Mouse (Mus musculus) neural tube, embryonic 14.5 days (tissue): ENCODE data around the gene Bpnt1. TPM values are rescaled to one million over a fixed set of nuclear protein-coding genes. Genes with fewer than 3 reads are reported as not detected.

Experiments used
- ATAC-seq: fragments of 200-750 bp; cut with Nextera tagmentation; 2 replicates; pipeline ENCODE4 v1.8.0; 2017; ENCODE audit warnings: low read depth, mild to moderate bottlenecking, moderate TSS enrichment, moderate library complexity
- H3K27ac ChIP-seq: fragments of 300-500 bp; sonication (generic); 2 replicates; pipeline ENCODE4 v1.5.1; 2014; ENCODE audit warnings: low read depth, mild to moderate bottlenecking, control low read depth, low read length, moderate library complexity, mixed read lengths
- H3K27me3 ChIP-seq: fragments of 300-500 bp; sonication (generic); 2 replicates; pipeline ENCODE4 v1.6.1; 2014; ENCODE audit warnings: low read length; ENCODE audit not compliant: control insufficient read depth, insufficient read depth
- H3K36me3 ChIP-seq: fragments of 300-500 bp; sonication (generic); 2 replicates; pipeline ENCODE4 v1.6.1; 2014; ENCODE audit warnings: low read length, mixed read lengths; ENCODE audit not compliant: control insufficient read depth, insufficient read depth
- H3K4me1 ChIP-seq: fragments of 300-500 bp; sonication (generic); 2 replicates; pipeline ENCODE4 v1.6.1; 2014; ENCODE audit warnings: low read length; ENCODE audit not compliant: control insufficient read depth, insufficient read depth
- H3K4me2 ChIP-seq: fragments of 300-500 bp; sonication (generic); 2 replicates; pipeline ENCODE4 v1.6.1; 2014; ENCODE audit warnings: mild to moderate bottlenecking, low read depth, low read length, control low read depth
- H3K4me3 ChIP-seq: fragments of 300-500 bp; sonication (generic); 2 replicates; pipeline ENCODE4 v1.5.1; 2014; ENCODE audit warnings: low read depth, low read length, control low read depth, mixed read lengths
- H3K9ac ChIP-seq: fragments of 300-500 bp; sonication (generic); replicated peaks from 2 replicates; pipeline ENCODE4 v1.6.1; 2014; ENCODE audit warnings: low read depth, mild to moderate bottlenecking, control low read depth, low read length, mixed read lengths
- H3K9me3 ChIP-seq: fragments of 300-500 bp; sonication (generic); 2 replicates; pipeline ENCODE4 v1.6.1; 2016; ENCODE audit warnings: low read length; ENCODE audit not compliant: control insufficient read depth
- WGBS: fragments of 180-500 bp; shearing (Covaris S2); extraction: QIAGEN DNeasy Blood & Tissue Kit; methylation state at CpG from one replicate; pipeline ENCODE4 v1.1.7; 2014; 5-methylcytosine and 5-hydroxymethylcytosine counted together
- polyA plus RNA-seq: library from polyadenylated mRNA; unstranded; fragments of >200 nt; fragmentation: Nextera tagmentation; extraction: Ambion mirVana; gene quantifications from 2 replicates; pipeline ENCODE4 v1.2.1, GENCODE M21; 2014

The Bpnt1 gene
- polyA plus RNA-seq, 1 experiment from 2014 or later: 61.9 TPM

- Histone ChIP-seq H3K27me3 (no peaks in the 10 kb centered on the region), H3K36me3 (peaks cover 22% of the 10 kb centered on the region; the same call in 1 of the 2 replicates), H3K9ac (no peak overlapping the region), H3K27ac (no peak overlapping the region), H3K9me3 (no peaks in the 10 kb centered on the region), H3K4me1 (peaks cover 5% of the 10 kb centered on the region; the same call in 1 of the 2 replicates), H3K4me3 (no peak overlapping the region), H3K4me2 (no peak overlapping the region)
- 94% methylated on average over 4 of the region's 4 CpGs for WGBS
- ATAC-seq: no peak
Observed at GRCm38 (mm10) chr1:185358211-185358610, 26.3 kb downstream of the Bpnt1 start.

GRCm38 (mm10) chr1:185362677-185363520 lies 30.9 kb downstream of the Bpnt1 start, which contains the start of gene Eprs:
Gene Eprs, plus strand, starts transcription at chr1:185363044.
- Histone ChIP-seq H3K9me3 (no peaks in the 10 kb centered on the region), H3K27ac (peak within 1 kb of the TSS; percentile 89), H3K36me3 (peaks cover 5% of the 10 kb centered on the region; the same call in 1 of the 2 replicates), H3K4me3 (peak within 1 kb of the TSS; percentile 98), H3K27me3 (no peaks in the 10 kb centered on the region), H3K4me1 (peaks cover 21% of the 10 kb centered on the region), H3K4me2 (peak within 1 kb of the TSS; percentile 70), H3K9ac (peak within 1 kb of the TSS; percentile 82)
- ATAC-seq: peak; percentile 98
- WGBS: under 1% methylated on average over 92 of the region's 92 CpGs

- peak; percentile 26 for ATAC-seq
- Histone ChIP-seq H3K4me1 (peaks cover 21% of the 10 kb centered on the region), H3K9me3 (no peaks in the 10 kb centered on the region), H3K36me3 (no peaks in the 10 kb centered on the region), H3K4me3 (peak overlapping the region; percentile 98), H3K4me2 (peak overlapping the region; percentile 70), H3K9ac (peak overlapping the region; percentile 82), H3K27me3 (no peaks in the 10 kb centered on the region), H3K27ac (peak overlapping the region; percentile 89)
- WGBS: 4% methylated on average over 22 of the region's 22 CpGs
Observed at GRCm38 (mm10) chr1:185363526-185364182, 31.7 kb downstream of the Bpnt1 start.

GRCm38 (mm10) chr1:185364183-185364540 lies 32.2 kb downstream of the Bpnt1 start:
- no peak overlapping the region for H3K27ac ChIP-seq
- H3K27me3 ChIP-seq: no peaks in the 10 kb centered on the region
- no peak for ATAC-seq
- 47% methylated on average over 6 of the region's 6 CpGs for WGBS
- no peaks in the 10 kb centered on the region for H3K36me3 ChIP-seq
- peak overlapping the region; percentile 70 for H3K4me2 ChIP-seq
- H3K4me1 ChIP-seq: peaks cover 21% of the 10 kb centered on the region
- H3K9ac ChIP-seq: no peak overlapping the region
- H3K9me3 ChIP-seq: no peaks in the 10 kb centered on the region
- H3K4me3 ChIP-seq: peak overlapping the region; percentile 98

- ATAC-seq: no peak
- Histone ChIP-seq H3K9me3 (no peaks in the 10 kb centered on the region), H3K9ac (no peak overlapping the region), H3K4me1 (peaks cover 16% of the 10 kb centered on the region), H3K36me3 (peaks cover 19% of the 10 kb centered on the region), H3K27ac (no peak overlapping the region), H3K4me2 (no peak overlapping the region), H3K27me3 (no peaks in the 10 kb centered on the region), H3K4me3 (no peak overlapping the region)
- 87% methylated on average over 6 of the region's 6 CpGs for WGBS
Observed at GRCm38 (mm10) chr1:185367383-185367782, 35.4 kb downstream of the Bpnt1 start.

- Histone ChIP-seq H3K9me3 (no peaks in the 10 kb centered on the region), H3K4me3 (no peak overlapping the region), H3K36me3 (peaks cover 38% of the 10 kb centered on the region), H3K9ac (no peak overlapping the region), H3K4me1 (peaks cover 6% of the 10 kb centered on the region), H3K4me2 (no peak overlapping the region), H3K27me3 (no peaks in the 10 kb centered on the region), H3K27ac (no peak overlapping the region)
- no peak for ATAC-seq
- WGBS: 96% methylated on average over 6 of the region's 6 CpGs
Observed at GRCm38 (mm10) chr1:185369979-185370378, 38.0 kb downstream of the Bpnt1 start.

- H3K27ac ChIP-seq: no peak overlapping the region
- no peak overlapping the region for H3K9ac ChIP-seq
- no peaks in the 10 kb centered on the region for H3K27me3 ChIP-seq
- peaks cover 52% of the 10 kb centered on the region for H3K36me3 ChIP-seq
- ATAC-seq: no peak
- no peak overlapping the region for H3K4me2 ChIP-seq
- H3K4me3 ChIP-seq: no peak overlapping the region
- H3K9me3 ChIP-seq: no peaks in the 10 kb centered on the region
- H3K4me1 ChIP-seq: no peaks in the 10 kb centered on the region
Observed at GRCm38 (mm10) chr1:185376390-185376789, 44.4 kb downstream of the Bpnt1 start.

- Histone ChIP-seq H3K4me3 (no peak overlapping the region), H3K9ac (no peak overlapping the region), H3K36me3 (peaks cover 57% of the 10 kb centered on the region), H3K9me3 (no peaks in the 10 kb centered on the region), H3K27me3 (no peaks in the 10 kb centered on the region), H3K4me2 (no peak overlapping the region), H3K27ac (no peak overlapping the region), H3K4me1 (no peaks in the 10 kb centered on the region)
- 91% methylated on average over 2 of the region's 2 CpGs for WGBS
- ATAC-seq: no peak
Observed at GRCm38 (mm10) chr1:185377429-185377828, 45.5 kb downstream of the Bpnt1 start.

GRCm38 (mm10) chr1:185401615-185402014 lies 69.7 kb downstream of the Bpnt1 start:
- Histone ChIP-seq H3K9ac (no peak overlapping the region), H3K9me3 (no peaks in the 10 kb centered on the region), H3K36me3 (peaks cover 62% of the 10 kb centered on the region), H3K27ac (no peak overlapping the region), H3K4me1 (no peaks in the 10 kb centered on the region), H3K4me2 (no peak overlapping the region), H3K4me3 (no peak overlapping the region), H3K27me3 (no peaks in the 10 kb centered on the region)
- 94% methylated on average over 5 of the region's 5 CpGs for WGBS
- no peak for ATAC-seq
